In the genomic region with DNA sequence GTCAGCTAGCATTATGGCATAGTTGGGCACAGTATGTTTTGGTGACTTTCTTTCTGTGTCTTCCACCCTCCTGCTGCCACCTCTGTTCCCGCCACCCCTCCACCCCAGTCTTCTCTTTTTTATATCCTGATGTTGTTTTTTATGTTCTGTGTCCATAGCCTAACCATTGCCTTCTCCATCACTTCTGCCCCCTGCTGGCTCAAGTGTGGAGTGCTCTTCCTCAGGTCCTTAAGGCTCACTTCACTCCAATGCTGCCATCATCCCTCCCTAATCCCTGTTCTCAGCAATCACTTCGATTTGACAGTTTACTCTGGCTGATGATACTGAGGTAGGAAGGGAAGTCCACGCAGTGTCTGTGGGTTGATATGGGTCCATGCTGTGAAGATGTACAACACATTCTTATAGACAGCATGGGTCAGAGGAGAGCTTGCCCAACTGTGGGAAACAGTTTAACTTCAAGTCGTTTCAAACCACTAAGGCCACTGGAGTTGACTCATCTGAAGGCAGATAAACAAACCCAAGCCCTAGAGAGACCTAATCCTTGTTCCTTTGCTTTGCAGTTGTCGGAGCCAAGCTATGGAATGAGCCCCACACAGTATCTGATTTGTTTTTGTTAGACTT, we compare ENCODE assay signal across 10 mouse cellular contexts. TPM values are rescaled to one million over a fixed set of nuclear protein-coding genes. Genes with fewer than 3 reads are reported as not detected.
DNase-seq lines count a peak whose midpoint lies in the region; ATAC-seq and TF ChIP-seq lines count a peak whose summit lies in the region.
"Had no signal": no experiment of that assay in that cellular context is flagged by ENCODE, and none has a peak within 500 bp of the region (broad histone marks: within the 10 kb centered on the region; RNA-seq: fewer than 3 reads in every experiment).

No protein-coding gene starts in this region.

- H3K79me2 ChIP-seq in C2C12 (ENCODE audit: control insufficient read depth, insufficient read depth), result no peaks in the 10 kb centered on the region

- no peak overlapping the region for H3K4me2 ChIP-seq in hindbrain, embryonic 14.5 days (replicated peaks)
- H3K4me2 ChIP-seq: midbrain, embryonic 12.5 days had no signal

- DNase-seq in cerebellum, adult 2 months, result no peak
- no peak for DNase-seq in cerebellum, adult 9-10 months
- DNase-seq in left cerebral cortex, adult 2 months (ENCODE audit: extremely low spot score in 1 of 2, low spot score in 2 of 2), result no peak
- no peak for DNase-seq in left cerebral cortex, postnatal 10 days (ENCODE audit: extremely low spot score in 1 of 2, low spot score in 2 of 2)
- DNase-seq in MN1 (ENCODE audit: low spot score), result no peak
- no peak for DNase-seq in hindbrain, embryonic 14.5 days (ENCODE audit: low spot score)
- DNase-seq: right cerebral cortex, adult 18-20 months had no signal

- no peaks in the 10 kb centered on the region for H3K27me3 ChIP-seq in cerebellum, adult 2 months (ENCODE audit: control insufficient read depth, insufficient read depth, low read length)
- H3K27me3 ChIP-seq in C2C12 (ENCODE audit: control insufficient read depth, insufficient read depth, insufficient read length), result no peaks in the 10 kb centered on the region
- no peaks in the 10 kb centered on the region for H3K27me3 ChIP-seq in hindbrain, embryonic 14.5 days (ENCODE audit: control insufficient read depth, insufficient read depth, low read length)
- H3K27me3 ChIP-seq: midbrain, embryonic 12.5 days had no signal

- peaks cover 66% of the 10 kb centered on the region for H3K36me3 ChIP-seq in C2C12 (ENCODE audit: control insufficient read depth, insufficient read depth)
- peaks cover 30% of the 10 kb centered on the region for H3K36me3 ChIP-seq in hindbrain, embryonic 14.5 days (replicated peaks; ENCODE audit: control insufficient read depth, insufficient read depth)

- TF ChIP-seq POLR2A in cerebellum, adult 2 months (IDR thresholded peaks at IDR 0.05; ENCODE audit: borderline replicate concordance, insufficient read depth, low read length), result no peak
- no peak for TF ChIP-seq POLR2A in cortical plate, adult 2 months (IDR thresholded peaks at IDR 0.05; ENCODE audit: extremely low read depth, insufficient read depth, low read length)

- no peaks in the 10 kb centered on the region for H3K9me3 ChIP-seq in hindbrain, embryonic 14.5 days (ENCODE audit: control insufficient read depth, low read length)
- H3K9me3 ChIP-seq: midbrain, embryonic 12.5 days had no signal

- H3ac ChIP-seq in C2C12 (ENCODE audit: control insufficient read depth, insufficient read length, low read depth), result no peak overlapping the region

- no peak for ATAC-seq in hindbrain, embryonic 14.5 days (ENCODE audit: low FRiP score)

- intact Hi-C loops in left cerebral cortex, adult 2 months (cut with DNase I), result loop anchor here (1.0 to 2.0 kb wide), 2 partner anchors 41 to 43 kb away; no protein-coding TSS in a partner anchor
- intact Hi-C loops in left cerebral cortex, postnatal 10 days (cut with DNase I), result no loop called here

- no peaks in the 10 kb centered on the region for H3K4me1 ChIP-seq in cerebellum, adult 2 months (ENCODE audit: control insufficient read depth, insufficient read depth, low read length)
- no peaks in the 10 kb centered on the region for H3K4me1 ChIP-seq in cortical plate, adult 2 months (ENCODE audit: control insufficient read depth, insufficient read depth, low read length)
- no peaks in the 10 kb centered on the region for H3K4me1 ChIP-seq in hindbrain, embryonic 14.5 days (replicated peaks; ENCODE audit: control insufficient read depth, insufficient read depth, low read length)
- H3K4me1 ChIP-seq: midbrain, embryonic 12.5 days had no signal

- H3K4me3 ChIP-seq in cerebellum, adult 2 months (replicated peaks; ENCODE audit: insufficient read depth, low read depth, low read length), result no peak overlapping the region
- H3K4me3 ChIP-seq in left cerebral cortex, adult 2 months, result no peak overlapping the region
- no peak overlapping the region for H3K4me3 ChIP-seq in C2C12 (ENCODE audit: insufficient read depth, poor library complexity, severe bottlenecking)
- H3K4me3 ChIP-seq in cortical plate, adult 2 months (ENCODE audit: insufficient read depth, low read length), result no peak overlapping the region
- no peak overlapping the region for H3K4me3 ChIP-seq in hindbrain, embryonic 14.5 days (replicated peaks; ENCODE audit: low read length)
- H3K4me3 ChIP-seq: midbrain, embryonic 12.5 days had no signal

- TF ChIP-seq CTCF in cerebellum, adult 2 months (IDR thresholded peaks at IDR 0.05; ENCODE audit: borderline replicate concordance, insufficient read depth, low read depth, low read length), result peak; percentile 41; the same call in 1 of the 2 replicates
- peak; percentile 46 for TF ChIP-seq CTCF in left cerebral cortex, adult 2 months (IDR thresholded peaks at IDR 0.05)
- TF ChIP-seq CTCF in C2C12 (IDR thresholded peaks at IDR 0.05; ENCODE audit: control insufficient read depth, insufficient read depth, insufficient read length), result no peak
- peak; percentile 52 for TF ChIP-seq CTCF in cortical plate, adult 2 months (IDR thresholded peaks at IDR 0.05; ENCODE audit: extremely low read depth, insufficient read depth, low read length)

- WGBS in cerebellum, adult 2 months, result 85% methylated on average over 5 of the region's 5 CpGs
- WGBS in hindbrain, embryonic 14.5 days, result 89% methylated on average over 5 of the region's 5 CpGs

- no peak overlapping the region for H3K27ac ChIP-seq in cerebellum, adult 2 months (ENCODE audit: insufficient read depth, low read length)
- no peak overlapping the region for H3K27ac ChIP-seq in left cerebral cortex, adult 2 months
- no peak overlapping the region for H3K27ac ChIP-seq in cortical plate, adult 2 months (ENCODE audit: insufficient read depth, low read length)
- H3K27ac ChIP-seq in hindbrain, embryonic 14.5 days, result no peak overlapping the region
- H3K27ac ChIP-seq: midbrain, embryonic 12.5 days had no signal

- no peaks in the 10 kb centered on the region for H3K79me3 ChIP-seq in C2C12 (ENCODE audit: low read depth)

- no peak overlapping the region for H3K9ac ChIP-seq in hindbrain, embryonic 14.5 days
- H3K9ac ChIP-seq: midbrain, embryonic 12.5 days had no signal

TF ChIP-seq in C2C12, 6 proteins besides CTCF, POLR2A, EP300 and RAD21:
- TF ChIP-seq USF1 (IDR thresholded peaks at IDR 0.05; ENCODE audit: low read depth) (no peak), FOSL1 (IDR thresholded peaks at IDR 0.05; ENCODE audit: insufficient read depth, low read length, poor library complexity, severe bottlenecking) (peak; percentile 65), MYOD1 (IDR thresholded peaks at IDR 0.05; ENCODE audit: control insufficient read depth, insufficient read length, low read depth) (no peak), MAX (IDR thresholded peaks at IDR 0.05) (no peak), MYOG (IDR thresholded peaks at IDR 0.05; ENCODE audit: control insufficient read depth, extremely low read depth, insufficient read length) (no peak), CEBPB (IDR thresholded peaks at IDR 0.05; ENCODE audit: low read depth) (peak; percentile 65)

RNA-seq across cellular contexts. Expression of a gene that starts 56.9 kb away (rescaled TPM):
- polyA plus RNA-seq in cerebellum, adult 2 months (2012; rRNA removed), result 42.6 and 44.8 TPM in 2 replicates
- total RNA-seq in left cerebral cortex, adult 2 months (2021), result 10 to 100 TPM; 23.7 to 26.7 TPM
- 10 to 100 TPM; 37.8 to 39.3 TPM for total RNA-seq in left cerebral cortex, postnatal 10 days (2021)
- 99.9 TPM for polyA plus RNA-seq in C2C12 (2012; fragmentation: generic; extraction: Trizol)
- polyA plus RNA-seq in cortical plate, adult 2 months (2012; rRNA removed), result 32.4 and 34.6 TPM in 2 replicates
- polyA plus RNA-seq in hindbrain, embryonic 14.5 days (2014; fragmentation: Nextera tagmentation; extraction: Ambion mirVana), result 81.8 and 83.5 TPM in 2 replicates
